Mouse (Mus musculus) heart, adult 18-20 months (tissue): Measurements from ENCODE around the gene Ddx19a. TPM values are rescaled to one million over a fixed set of nuclear protein-coding genes. Genes with fewer than 3 reads are reported as not detected.
"Not testable (repeated sequence)": the region's sequence is repeated elsewhere in the genome, so short reads cannot be mapped to it uniquely, and the experiment has no call there.

ENCODE experiments used
- DNase-seq, 2 experiments: peaks; one replicate each; pipeline ENCODE4 v3.0.0; 2021 to 2022; ENCODE audit warnings: mixed read lengths in 1 of 2
- total RNA-seq, 2 experiments: library from RNA; stranded (reverse); gene quantifications; 2 replicates each; pipeline ENCODE4 v1.2.3; 2021

Gene Ddx19a
- total RNA-seq, 2 experiments from 2014 or later = 33.3 to 35.1 TPM

- not testable (repeated sequence) for DNase-seq
Measured at GRCm38 (mm10) chr8:110976532-110976931, 21.1 kb downstream of the Ddx19a start.

- DNase-seq = peak; percentile 89 to 93
Measured at GRCm38 (mm10) chr8:110969910-110970770, 27.5 kb downstream of the Ddx19a start.

DNA sequence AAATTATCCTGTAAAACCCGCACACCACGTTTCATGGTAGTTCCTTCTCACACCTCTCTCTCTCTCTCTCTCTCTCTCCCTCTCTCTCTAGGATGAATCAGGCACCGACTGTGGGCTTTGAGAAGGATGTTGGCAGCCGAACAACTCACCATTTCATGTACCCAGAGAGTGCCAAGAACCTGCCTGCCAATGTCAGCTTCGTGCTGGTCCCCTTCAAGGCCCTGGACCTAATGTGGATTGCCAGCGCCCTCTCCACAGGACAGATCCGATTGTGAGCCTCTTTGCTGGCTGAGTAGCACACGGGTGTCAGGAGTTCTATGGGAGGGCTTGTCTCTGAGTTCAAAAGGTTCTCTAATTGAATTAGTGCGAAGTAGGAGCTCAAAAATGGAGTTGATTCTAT is 30.3 kb downstream of the Ddx19a start:
- peak in 1 of 2 experiments; percentile 32 for DNase-seq

GRCm38 (mm10) chr8:110966586-110966985 is 31.0 kb downstream of the Ddx19a start:
- peak; percentile 45 to 56 for DNase-seq

GRCm38 (mm10) chr8:110965594-110965993 is 32.0 kb downstream of the Ddx19a start:
- peak; percentile 94 for DNase-seq

DNA sequence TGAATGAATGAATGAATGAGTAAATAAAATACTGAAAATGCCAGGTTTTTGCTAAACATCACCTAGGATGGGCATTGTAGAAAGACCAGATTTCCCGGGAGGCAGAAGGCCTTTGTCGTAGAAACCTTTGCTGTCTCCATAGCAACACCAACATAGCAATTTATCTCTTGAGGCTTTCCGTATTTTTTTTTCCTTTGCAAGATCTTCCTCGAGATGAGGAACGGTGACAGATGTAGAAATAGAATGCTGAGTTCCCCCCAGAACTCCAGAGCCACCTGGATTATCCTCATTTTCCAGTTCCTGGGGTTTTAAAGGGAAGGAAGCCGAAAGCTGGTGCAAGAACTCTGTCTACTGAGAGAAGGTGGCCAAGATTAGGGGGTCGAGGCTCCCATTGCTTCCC is 32.9 kb downstream of the Ddx19a start:
- DNase-seq = no peak

DNA sequence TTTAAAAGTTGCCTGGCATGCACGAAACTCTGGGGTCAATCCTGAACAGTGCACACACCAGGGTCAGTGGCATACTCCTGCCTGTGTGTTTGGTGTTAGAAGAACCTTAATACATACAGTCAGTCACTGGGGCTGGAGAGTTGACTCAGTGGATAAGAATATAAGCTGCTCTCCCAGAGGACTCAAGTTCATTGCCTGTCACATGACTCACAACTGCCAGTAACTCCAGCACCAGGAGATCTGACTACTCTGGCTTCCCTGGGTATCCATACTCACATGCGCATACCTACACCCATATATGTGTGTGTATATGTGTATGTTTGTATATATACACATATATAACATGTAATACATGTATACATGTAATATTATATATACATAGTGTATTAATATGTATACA is 34.5 kb downstream of the Ddx19a start:
- DNase-seq = no peak

DNA sequence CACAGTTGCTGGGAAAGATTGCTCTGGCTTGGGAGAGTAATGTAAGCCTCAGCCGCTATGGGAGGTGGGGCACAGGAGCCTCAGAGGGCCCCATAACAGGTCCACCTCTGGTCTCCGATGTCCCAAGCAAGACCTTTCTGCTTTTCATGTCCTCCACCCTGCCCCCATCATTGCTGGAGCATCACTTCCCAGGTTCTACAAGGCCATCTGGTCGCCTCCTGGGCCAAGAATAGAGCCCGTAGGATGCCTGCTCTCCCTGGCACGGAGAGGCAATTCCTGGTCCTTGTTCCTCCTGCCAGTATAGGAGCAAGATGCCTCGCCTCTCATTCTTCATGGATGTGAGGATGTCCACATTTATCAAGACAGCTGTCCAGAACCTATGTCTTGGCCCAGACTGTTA is 37.7 kb downstream of the Ddx19a start:
- no peak for DNase-seq

GRCm38 (mm10) chr8:110959071-110959780 is 38.4 kb downstream of the Ddx19a start:
- no peak for DNase-seq

DNA sequence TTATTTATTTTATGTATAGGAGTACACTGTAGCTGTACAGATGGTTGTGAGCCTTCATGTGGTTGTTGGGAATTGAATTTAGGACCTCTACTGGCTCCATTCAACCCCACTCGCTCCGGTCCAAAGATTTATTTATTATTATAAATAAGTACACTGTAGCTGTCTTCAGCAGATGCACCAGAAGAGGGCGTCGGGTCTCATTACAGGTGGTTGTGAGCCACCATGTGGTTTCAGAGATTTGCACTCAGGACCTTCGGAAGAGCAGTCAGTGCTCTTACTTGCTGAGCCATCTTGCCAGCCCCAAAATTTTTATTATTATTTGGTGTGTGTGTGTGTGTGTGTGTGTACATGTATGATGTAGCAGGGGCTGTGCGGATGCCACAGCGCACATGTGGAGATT is 39.0 kb downstream of the Ddx19a start:
- DNase-seq = not testable (repeated sequence)

GRCm38 (mm10) chr8:110958135-110958534 is 39.5 kb downstream of the Ddx19a start:
- DNase-seq = no peak

DNA sequence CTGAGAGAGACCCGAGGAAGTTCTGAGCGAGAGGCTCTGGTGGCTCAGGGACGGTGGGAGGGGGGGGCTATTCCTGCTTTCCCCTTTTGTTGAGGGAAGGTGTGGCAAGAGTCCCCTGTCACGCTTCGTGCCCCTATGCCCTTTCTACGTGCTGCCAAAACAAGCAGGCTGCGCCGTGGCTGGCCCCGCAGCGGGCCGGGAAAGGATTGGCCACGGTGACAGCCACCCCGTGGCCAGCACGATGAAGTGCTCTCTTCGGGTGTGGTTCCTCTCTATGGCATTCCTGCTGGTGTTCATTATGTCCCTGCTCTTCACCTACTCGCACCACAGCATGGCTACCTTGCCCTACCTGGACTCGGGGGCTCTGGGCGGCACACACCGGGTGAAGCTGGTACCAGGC is 40.1 kb downstream of the Ddx19a start:
- no peak for DNase-seq

DNA sequence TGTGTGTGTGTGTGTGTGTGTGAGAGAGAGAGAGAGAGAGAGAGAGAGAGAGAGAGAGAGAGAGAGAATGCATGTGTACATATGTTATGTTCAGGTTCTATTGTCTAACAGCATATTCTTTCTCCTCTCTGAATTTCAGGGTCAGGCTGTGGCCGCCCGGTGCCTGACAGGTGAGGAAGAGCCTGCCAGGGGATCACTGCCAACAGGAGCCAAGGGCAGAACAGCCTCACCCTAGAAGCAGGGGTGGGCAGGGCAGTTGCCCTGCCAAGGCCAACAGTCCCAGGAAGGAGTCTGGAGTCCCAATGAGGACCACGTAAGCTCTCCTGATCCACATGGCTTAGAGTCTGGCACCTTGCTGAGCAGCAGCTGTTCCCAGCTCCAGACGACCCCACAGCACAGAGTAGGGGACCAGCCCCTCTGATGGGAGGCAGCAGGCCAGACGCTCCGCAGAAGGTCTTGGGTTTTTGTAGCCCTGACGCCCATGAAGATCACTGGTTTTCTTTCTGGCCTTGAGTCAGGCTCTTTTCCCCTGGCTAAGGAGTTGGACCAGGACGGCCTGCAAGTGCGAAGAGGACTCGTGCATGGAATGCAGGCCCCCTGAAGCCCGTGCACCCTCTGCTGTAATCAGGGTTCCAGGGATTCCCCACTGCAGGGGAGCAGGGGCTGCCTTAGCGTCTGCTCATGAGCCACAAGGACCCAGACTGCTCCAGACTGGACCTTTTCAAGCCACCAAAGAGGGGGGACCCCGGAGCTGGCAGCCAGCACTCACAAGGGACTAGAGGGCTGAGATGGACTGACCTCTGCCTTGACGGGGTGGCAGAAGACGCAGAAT is 40.8 kb downstream of the Ddx19a start:
- DNase-seq = no peak

DNA sequence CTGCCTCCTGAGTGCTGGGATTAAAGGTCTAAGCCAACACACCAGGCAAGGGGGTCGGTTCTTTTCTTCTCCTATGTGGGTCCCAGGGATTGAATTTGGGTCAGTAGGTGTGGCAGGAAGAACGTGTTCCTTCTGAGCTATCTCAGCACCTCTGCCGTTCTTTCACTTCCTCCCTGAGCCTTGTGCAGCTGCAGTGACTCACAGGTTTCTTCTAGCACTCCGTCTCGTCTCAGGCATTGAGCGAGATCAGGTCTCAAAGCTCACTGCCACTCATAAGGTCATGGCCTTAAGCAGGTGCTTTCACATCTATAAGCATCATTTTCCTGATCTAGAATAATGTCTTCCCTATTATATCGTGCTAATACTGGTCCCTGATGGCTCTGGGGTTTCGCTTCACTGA is 42.8 kb downstream of the Ddx19a start:
- DNase-seq = no peak

- peak; percentile 74 to 85 for DNase-seq
Measured at GRCm38 (mm10) chr8:110950065-110950484, 47.5 kb downstream of the Ddx19a start.

DNA sequence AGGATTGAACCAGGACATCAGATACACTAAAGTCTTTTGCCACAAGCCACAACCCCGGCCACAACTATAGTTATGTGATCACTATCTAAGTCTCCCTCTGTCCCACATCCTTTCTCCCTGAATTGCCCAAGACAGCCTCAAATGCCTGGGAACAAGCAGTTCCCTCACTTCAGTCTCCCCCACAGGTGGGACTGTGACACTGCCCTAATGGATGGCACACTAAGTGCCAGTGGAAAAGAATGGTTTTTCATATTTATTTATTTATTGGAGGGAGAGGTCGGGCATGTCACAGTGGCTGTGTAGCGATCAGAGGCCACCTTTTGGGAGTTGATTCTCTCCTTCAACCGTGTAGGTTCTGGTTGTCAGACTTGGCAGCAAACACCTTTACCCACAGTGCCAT is 51.9 kb downstream of the Ddx19a start:
- DNase-seq = no peak

DNA sequence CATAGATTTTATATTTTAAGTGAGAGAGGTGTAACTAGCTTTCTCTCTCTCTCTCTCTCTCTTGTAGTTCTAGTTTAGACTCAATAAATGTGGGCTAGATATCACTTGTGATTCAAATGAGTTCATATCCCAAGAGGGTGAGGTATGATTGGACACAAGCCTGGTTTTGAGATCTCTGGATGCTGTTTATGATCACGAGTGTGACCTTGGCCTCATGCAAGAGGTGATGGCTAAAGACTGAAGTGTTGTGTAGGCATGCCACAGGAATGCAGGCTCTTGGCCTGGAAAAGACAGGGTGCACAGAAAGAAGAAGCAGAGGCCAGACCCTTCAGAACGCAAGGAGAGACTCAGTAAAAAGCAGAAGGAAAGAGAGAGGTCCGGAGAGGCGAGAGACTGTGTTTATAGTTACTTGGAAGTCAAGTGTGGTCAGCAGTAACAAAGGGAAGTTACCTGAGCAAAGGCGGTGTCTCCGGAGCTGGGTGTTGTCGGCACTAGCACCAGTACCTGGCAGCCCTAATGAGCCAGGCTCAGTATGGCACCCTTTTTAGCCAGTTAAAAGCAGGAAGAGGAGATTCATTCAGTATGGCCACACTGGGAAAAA is 53.2 kb downstream of the Ddx19a start:
- DNase-seq = peak; percentile 55

DNA sequence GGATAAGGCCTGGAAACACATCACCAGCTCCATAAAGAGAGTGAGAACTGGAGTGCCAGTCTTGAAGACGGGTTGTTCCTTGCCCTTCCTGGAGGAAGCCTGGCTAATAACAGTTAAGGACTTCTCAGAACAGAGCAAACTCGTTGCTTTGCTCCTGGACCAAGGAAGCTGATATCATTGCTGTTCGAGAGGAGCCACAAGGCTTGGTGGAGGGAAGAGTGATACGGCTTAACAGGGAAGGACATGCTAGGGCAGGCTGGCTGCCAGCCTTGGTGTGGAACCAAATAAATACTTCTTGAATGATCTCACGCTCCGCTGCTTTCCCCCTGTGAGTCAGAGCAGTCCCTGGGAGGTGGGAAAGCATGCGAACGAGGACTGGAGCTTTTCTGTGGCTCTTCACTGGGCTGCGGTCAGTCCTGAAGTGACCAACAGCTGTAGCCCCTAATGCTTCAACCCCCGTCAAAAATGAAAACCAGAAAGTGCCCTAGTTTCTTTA is 56.1 kb downstream of the Ddx19a start:
- DNase-seq = peak; percentile 88 to 92

GRCm38 (mm10) chr8:110940682-110941452 is 56.7 kb downstream of the Ddx19a start:
- DNase-seq = no peak

DNA sequence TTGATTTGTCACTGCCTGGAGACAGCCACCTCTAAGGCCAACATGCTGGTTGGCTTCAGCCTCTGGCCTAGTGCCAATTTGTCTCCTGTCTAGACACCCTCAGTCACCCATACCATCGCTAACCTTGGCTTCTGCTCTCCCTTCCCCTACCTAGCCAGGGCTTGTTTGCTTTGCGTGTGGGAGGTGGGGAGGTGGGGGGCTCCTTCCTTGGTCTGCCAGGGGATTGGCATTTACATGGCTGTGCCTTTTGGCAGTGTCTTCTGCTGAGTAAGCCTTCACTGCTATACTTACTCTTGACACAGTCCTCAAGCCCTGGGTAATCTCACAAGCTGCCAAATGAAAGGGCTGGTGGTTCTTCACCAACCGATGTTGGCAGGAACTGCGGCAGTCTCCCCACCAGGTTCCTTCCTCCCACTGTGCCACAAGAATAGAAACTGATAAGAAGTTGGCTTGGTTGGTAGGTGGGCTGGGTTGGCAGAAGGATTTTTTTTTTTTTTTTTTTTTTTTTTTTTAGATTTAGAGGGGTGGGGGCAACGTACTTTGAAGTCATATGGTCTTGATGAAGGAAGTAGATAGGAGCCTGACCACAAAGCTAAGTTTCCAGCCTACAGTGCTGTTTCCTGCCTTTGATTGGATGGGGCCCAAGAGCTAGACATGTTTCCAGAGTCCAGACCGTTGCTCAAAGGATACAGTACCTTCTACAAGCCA is 58.6 kb downstream of the Ddx19a start:
- peak; percentile 78 to 87 for DNase-seq
